Mouse (Mus musculus) myocyte (in vitro differentiated cells): ENCODE results near the gene Higd1c. TPM values are rescaled to one million over a fixed set of nuclear protein-coding genes. Genes with fewer than 3 reads are reported as not detected.
"Not testable (repeated sequence)": the region's sequence is repeated elsewhere in the genome, so short reads cannot be mapped to it uniquely, and the experiment has no call there.

Experiments
- H3K27me3 ChIP-seq: one replicate; pipeline ENCODE4 v1.6.1; 2011; ENCODE audit not compliant: control insufficient read depth, insufficient read depth, insufficient read length
- H3K36me3 ChIP-seq: one replicate; pipeline ENCODE4 v1.6.1; 2011; ENCODE audit not compliant: control insufficient read depth, insufficient read depth
- H3K4me2 ChIP-seq: one replicate; pipeline ENCODE4 v1.6.1; 2011; ENCODE audit warnings: low read depth, control low read depth
- H3K4me3 ChIP-seq: one replicate; pipeline ENCODE4 v1.5.1; 2011; ENCODE audit warnings: mild to moderate bottlenecking, control low read depth, moderate library complexity
- H3K79me2 ChIP-seq: one replicate; pipeline ENCODE4 v1.6.1; 2011; ENCODE audit not compliant: control insufficient read depth, insufficient read depth
- H3ac ChIP-seq: one replicate; pipeline ENCODE4 v1.6.1; 2011; ENCODE audit not compliant: control insufficient read depth, insufficient read length
- CEBPB ChIP-seq: IDR thresholded peaks from 2 replicates; pipeline ENCODE4 v1.6.1; 2011; ENCODE audit warnings: mild to moderate bottlenecking, moderate library complexity; ENCODE audit not compliant: poor library complexity, insufficient read depth, severe bottlenecking
- E2F4 ChIP-seq: IDR thresholded peaks from one replicate; pipeline ENCODE4 v1.6.1; 2011; ENCODE audit warnings: mild to moderate bottlenecking, control low read depth, moderate library complexity; ENCODE audit not compliant: insufficient read depth
- MAX ChIP-seq: IDR thresholded peaks from one replicate; pipeline ENCODE4 v1.6.1; 2011; ENCODE audit warnings: low read depth, mild to moderate bottlenecking, control low read depth
- MYOD1 ChIP-seq, 3 experiments: IDR thresholded peaks; one replicate each; pipeline ENCODE4 v1.6.1; 2011; ENCODE audit warnings: control low read depth in 2 of 3, low read depth in 2 of 3, mild to moderate bottlenecking in 2 of 3, moderate library complexity in 1 of 3; ENCODE audit not compliant: insufficient read length in 2 of 3, control insufficient read depth in 1 of 3
- MYOG ChIP-seq, 3 experiments: IDR thresholded peaks; one replicate each; pipeline ENCODE4 v1.6.1; 2011; ENCODE audit warnings: control low read depth in 2 of 3, low read depth in 2 of 3, mild to moderate bottlenecking in 2 of 3; ENCODE audit not compliant: insufficient read length in 2 of 3, control insufficient read depth in 1 of 3, insufficient read depth in 1 of 3
- POLR2A ChIP-seq: IDR thresholded peaks from one replicate; pipeline ENCODE4 v1.6.1; 2011; ENCODE audit warnings: low read depth, mild to moderate bottlenecking, control low read depth, moderate library complexity; ENCODE audit not compliant: insufficient read length
- POLR2AphosphoS2 ChIP-seq: IDR thresholded peaks from one replicate; pipeline ENCODE4 v1.6.1; 2011; ENCODE audit warnings: low read depth, control low read depth; ENCODE audit not compliant: insufficient read length
- REST ChIP-seq: IDR thresholded peaks from one replicate; pipeline ENCODE4 v1.6.1; 2011; ENCODE audit warnings: mild to moderate bottlenecking, control low read depth, moderate library complexity; ENCODE audit not compliant: insufficient read depth, insufficient read length
- SRF ChIP-seq: IDR thresholded peaks from one replicate; pipeline ENCODE4 v1.6.1; 2011; ENCODE audit warnings: low read depth; ENCODE audit not compliant: control insufficient read depth, insufficient read length
- TCF12 ChIP-seq: IDR thresholded peaks from one replicate; pipeline ENCODE4 v1.6.1; 2011; ENCODE audit warnings: mild to moderate bottlenecking, control low read depth; ENCODE audit not compliant: poor library complexity, insufficient read depth, severe bottlenecking
- TCF3 ChIP-seq: IDR thresholded peaks from one replicate; pipeline ENCODE4 v1.6.1; 2011; ENCODE audit warnings: low read depth, control low read depth; ENCODE audit not compliant: insufficient read length
- USF1 ChIP-seq: IDR thresholded peaks from one replicate; pipeline ENCODE4 v1.6.1; 2011; ENCODE audit warnings: low read depth, mild to moderate bottlenecking, control low read depth, moderate library complexity
- polyA plus RNA-seq: library from polyadenylated mRNA; unstranded; fragments of >200 nt; fragmentation: generic; extraction: Trizol; gene quantifications from one replicate; pipeline ENCODE4 v1.2.1, GENCODE M21; 2012; ENCODE audit warnings: missing spikeins

Gene Higd1c
- polyA plus RNA-seq, 1 experiment: not detected

DNA sequence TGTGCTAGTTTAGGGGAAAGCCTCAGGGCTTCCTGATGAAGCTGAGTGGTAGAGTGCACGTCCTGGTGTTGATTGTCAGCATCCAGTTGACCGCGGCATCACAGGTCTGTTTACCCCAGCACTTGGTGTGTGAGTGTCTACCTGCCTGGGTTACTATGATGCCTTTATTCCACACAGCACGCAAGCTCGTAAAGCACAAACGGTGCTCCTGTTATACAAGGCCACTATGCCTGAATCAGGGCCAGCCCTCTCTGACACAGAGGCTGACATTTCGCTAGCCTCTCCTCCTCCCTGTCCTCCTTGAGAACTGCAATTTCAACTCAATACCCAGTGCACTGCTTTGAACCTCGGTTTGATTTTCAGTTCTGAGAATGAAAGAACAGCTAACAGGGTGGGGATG is 55.0 kb downstream of the Higd1c start:
- Histone ChIP-seq H3K4me3 (no peak overlapping the region), H3K27me3 (no peaks in the 10 kb centered on the region), H3K79me2 (peaks cover 67% of the 10 kb centered on the region), H3K4me2 (peak overlapping the region; percentile 79), H3ac (no peak overlapping the region), H3K36me3 (no peaks in the 10 kb centered on the region)
- TF ChIP-seq USF1 (no peak), POLR2A (no peak), REST (no peak), MYOD1 (IDR thresholded peaks at IDR 0.05; ENCODE audit: control insufficient read depth in 1 of 3, insufficient read length in 2 of 3, low read depth in 2 of 3) (no peak), POLR2AphosphoS2 (no peak), MYOG (IDR thresholded peaks at IDR 0.05; ENCODE audit: control insufficient read depth in 1 of 3, insufficient read depth in 1 of 3, insufficient read length in 2 of 3, low read depth in 2 of 3) (no peak), CEBPB (no peak), TCF12 (no peak)

DNA sequence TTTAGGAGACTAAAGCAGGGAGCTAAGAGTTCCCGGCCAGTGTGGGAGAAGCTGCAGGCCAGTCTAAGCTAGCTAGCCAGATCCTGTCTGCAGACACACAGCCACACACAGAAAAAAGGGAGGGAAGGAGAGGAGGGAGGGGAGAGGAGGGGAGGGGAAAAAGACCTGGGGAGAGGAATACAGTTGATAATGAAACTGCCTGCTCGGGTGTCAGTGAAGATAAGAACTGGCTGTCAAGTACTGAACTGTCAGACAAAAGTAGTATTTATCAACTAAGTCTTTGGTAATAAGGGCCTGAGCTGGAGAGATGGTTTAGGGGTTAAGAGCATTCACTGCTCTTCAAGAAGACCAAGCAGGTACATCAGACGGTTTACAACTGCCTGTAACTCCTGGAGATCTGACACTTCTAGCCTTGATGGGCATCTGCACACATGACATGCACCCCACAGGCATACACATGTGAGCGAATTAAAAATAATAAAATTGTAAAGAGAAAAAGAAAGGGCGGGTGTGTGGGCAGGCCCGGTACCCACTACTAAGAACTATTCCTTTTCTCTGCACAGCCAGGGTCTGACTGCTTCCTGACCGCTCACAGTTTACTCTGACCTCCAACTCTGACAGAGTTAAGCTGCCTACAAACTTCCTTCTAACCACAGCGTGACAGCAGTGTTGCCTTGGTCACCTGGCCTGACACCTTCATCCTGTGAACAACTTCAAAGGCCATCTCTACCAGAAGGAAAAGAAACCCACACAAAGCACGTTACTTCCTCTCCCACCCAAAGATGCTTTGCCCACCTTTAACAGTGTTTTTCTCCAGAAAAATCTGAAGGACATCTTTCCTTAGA is 55.8 kb downstream of the Higd1c start:
- Histone ChIP-seq H3K4me2 (peak overlapping the region; percentile 79), H3ac (no peak overlapping the region), H3K4me3 (peak overlapping the region; percentile 31), H3K79me2 (peaks cover 59% of the 10 kb centered on the region), H3K36me3 (no peaks in the 10 kb centered on the region), H3K27me3 (no peaks in the 10 kb centered on the region)
- TF ChIP-seq CEBPB (no peak), POLR2A (no peak), MAX (no peak), MYOD1 (IDR thresholded peaks at IDR 0.05; ENCODE audit: control insufficient read depth in 1 of 3, insufficient read length in 2 of 3, low read depth in 2 of 3) (no peak), TCF12 (no peak), REST (no peak)

DNA sequence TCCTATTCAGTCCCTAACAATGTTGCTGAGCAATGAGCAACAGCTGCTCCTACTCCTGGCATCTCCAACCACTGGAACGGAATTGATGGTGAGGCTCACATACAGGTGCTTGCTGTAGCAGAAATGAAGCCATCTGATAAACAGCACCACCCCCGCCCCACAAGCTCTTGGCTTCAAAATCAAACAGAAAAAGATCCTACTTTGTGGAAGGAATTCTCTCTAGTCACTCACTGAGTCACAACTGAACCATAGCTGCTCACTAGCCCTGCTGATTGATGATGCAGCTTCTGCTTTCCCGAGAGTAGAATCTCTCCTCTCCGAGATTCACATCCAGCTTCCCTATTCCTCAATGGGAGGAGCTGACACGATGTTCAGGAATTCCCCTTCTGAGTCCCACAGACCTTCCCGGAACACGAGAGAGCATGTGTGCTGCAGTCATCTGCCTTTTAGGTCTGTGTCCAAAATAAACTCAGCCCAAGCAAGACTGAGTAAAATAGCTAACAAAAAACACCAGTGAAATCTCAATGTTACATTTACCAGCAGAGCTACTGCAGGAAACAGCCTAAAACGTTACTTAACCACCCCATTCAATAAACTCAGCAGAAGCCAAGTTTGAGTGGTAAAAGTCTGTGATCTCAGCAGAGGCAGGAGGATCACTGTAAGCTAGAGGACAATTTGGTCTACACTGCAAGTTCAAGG is 56.9 kb downstream of the Higd1c start:
- Histone ChIP-seq H3K27me3 (no peaks in the 10 kb centered on the region), H3K36me3 (no peaks in the 10 kb centered on the region), H3K79me2 (peaks cover 50% of the 10 kb centered on the region), H3K4me3 (peak overlapping the region; percentile 31), H3K4me2 (peak overlapping the region; percentile 79), H3ac (no peak overlapping the region)
- no peak for TF ChIP-seq REST
- no peak for TF ChIP-seq USF1
- peak; percentile 29 for TF ChIP-seq POLR2A
- no peak for TF ChIP-seq MAX
- no peak for TF ChIP-seq TCF3
- TF ChIP-seq CEBPB: no peak
- peak in 1 of 3 experiments; percentile 65 for TF ChIP-seq MYOG (IDR thresholded peaks at IDR 0.05; ENCODE audit: control insufficient read depth in 1 of 3, insufficient read depth in 1 of 3, insufficient read length in 2 of 3, low read depth in 2 of 3)
- TF ChIP-seq TCF12: no peak
- no peak for TF ChIP-seq POLR2AphosphoS2
- no peak for TF ChIP-seq E2F4
- peak; percentile 28 to 80 (median 77) for TF ChIP-seq MYOD1 (IDR thresholded peaks at IDR 0.05; ENCODE audit: control insufficient read depth in 1 of 3, insufficient read length in 2 of 3, low read depth in 2 of 3)
- no peak for TF ChIP-seq SRF

DNA sequence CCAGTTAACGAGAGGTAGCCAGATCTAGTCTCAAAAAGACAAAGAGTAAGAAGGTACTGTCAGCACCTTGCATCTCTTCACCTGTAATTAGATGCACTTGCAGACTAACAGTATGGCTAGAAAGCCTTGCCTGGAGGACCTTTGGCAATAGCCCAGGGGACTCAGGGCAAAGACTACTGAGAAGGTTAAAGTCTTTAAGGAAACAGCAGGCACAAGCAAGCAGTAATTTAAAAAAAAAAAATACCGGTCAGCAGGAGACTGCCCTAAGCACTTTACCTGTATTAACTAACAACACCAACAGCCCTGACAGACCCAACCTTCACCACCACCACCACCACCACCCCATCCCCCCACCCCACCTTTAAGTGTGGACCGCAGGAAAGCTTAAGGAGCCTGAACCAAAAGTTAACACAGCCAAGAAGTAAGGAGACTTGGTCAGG is 57.4 kb downstream of the Higd1c start, which contains the start of gene Gm5475:
TSS of gene Gm5475 (plus strand) at position 390 of the 440 bp plus-strand sequence.
- H3K36me3 ChIP-seq, H3K27me3 ChIP-seq: not testable (repeated sequence)
- peak within 1 kb of the TSS; percentile 31 for H3K4me3 ChIP-seq
- H3K4me2 ChIP-seq: peak within 1 kb of the TSS; percentile 79
- peaks cover 50% of the 10 kb centered on the region for H3K79me2 ChIP-seq
- peak within 1 kb of the TSS; percentile 62 for H3ac ChIP-seq

DNA sequence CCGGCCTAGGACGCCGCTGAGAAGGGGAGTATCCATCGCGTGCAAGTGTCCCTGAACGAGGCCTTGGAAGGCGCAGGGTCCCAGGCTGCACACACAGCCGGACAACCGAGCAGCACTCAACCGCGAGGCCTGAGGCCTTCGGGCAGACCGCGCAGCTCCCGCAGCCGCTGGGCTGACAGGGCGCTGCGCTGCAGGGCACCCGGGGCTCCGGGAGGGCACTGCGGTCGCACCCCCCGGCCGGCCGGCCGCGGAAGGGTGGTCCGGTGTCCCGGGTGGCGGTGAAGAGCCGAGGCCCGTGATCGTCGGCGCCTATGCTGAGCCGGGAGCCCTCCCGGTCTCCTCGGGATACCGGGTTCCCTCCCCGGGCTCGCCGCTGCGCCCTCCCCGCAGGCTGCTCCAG is 58.1 kb downstream of the Higd1c start:
- Histone ChIP-seq H3K79me2 (peaks cover 45% of the 10 kb centered on the region), H3K27me3 (no peaks in the 10 kb centered on the region), H3K4me2 (peak overlapping the region; percentile 79), H3ac (peak overlapping the region; percentile 62), H3K36me3 (no peaks in the 10 kb centered on the region), H3K4me3 (peak overlapping the region; percentile 31)
- TF ChIP-seq MYOG (IDR thresholded peaks at IDR 0.05; ENCODE audit: control insufficient read depth in 1 of 3, insufficient read depth in 1 of 3, insufficient read length in 2 of 3, low read depth in 2 of 3): peak in 1 of 3 experiments; percentile 22
- TF ChIP-seq REST: no peak
- no peak for TF ChIP-seq USF1
- no peak for TF ChIP-seq TCF3
